Mouse (Mus musculus) intestine, embryonic 15.5 days (tissue): ENCODE measurements at regions not wholly inside any gene's neighbourhood (a gene's known extent, or its start where the extent isn't known, plus 50 kb on each side); places are given as distances from the start of the nearest gene placed in this dataset.

Source experiments
- ATAC-seq: fragments of 200-750 bp; cut with Nextera tagmentation; 2 replicates; pipeline ENCODE4 v1.8.0; 2017; ENCODE audit warnings: moderate TSS enrichment, moderate library complexity
- H3K27ac ChIP-seq: fragments of 300-500 bp; sonication (generic); 2 replicates; pipeline ENCODE4 v1.5.1; 2015; ENCODE audit warnings: mild to moderate bottlenecking, inconsistent platforms
- H3K27me3 ChIP-seq: fragments of 300-500 bp; sonication (generic); replicated peaks from 2 replicates; pipeline ENCODE4 v1.6.1; 2015; ENCODE audit warnings: inconsistent platforms
- H3K36me3 ChIP-seq: fragments of 300-500 bp; sonication (generic); 2 replicates; pipeline ENCODE4 v1.6.1; 2015; ENCODE audit warnings: inconsistent platforms
- H3K4me1 ChIP-seq: fragments of 300-500 bp; sonication (generic); replicated peaks from 2 replicates; pipeline ENCODE4 v1.6.1; 2015; ENCODE audit warnings: inconsistent platforms
- H3K4me2 ChIP-seq: fragments of 300-500 bp; sonication (generic); replicated peaks from 2 replicates; pipeline ENCODE4 v1.6.1; 2015; ENCODE audit warnings: mild to moderate bottlenecking, inconsistent platforms
- H3K4me3 ChIP-seq: fragments of 300-500 bp; sonication (generic); replicated peaks from 2 replicates; pipeline ENCODE4 v1.5.1; 2015; ENCODE audit warnings: inconsistent platforms
- H3K9ac ChIP-seq: fragments of 300-500 bp; sonication (generic); 2 replicates; pipeline ENCODE4 v1.6.1; 2015; ENCODE audit warnings: inconsistent platforms
- H3K9me3 ChIP-seq: fragments of 300-500 bp; sonication (generic); 2 replicates; pipeline ENCODE4 v1.6.1; 2016; ENCODE audit warnings: inconsistent platforms
- WGBS: fragments of 180-500 bp; shearing (Covaris S2); methylation state at CpG from one replicate; pipeline ENCODE4 v1.1.7; 2015; 5-methylcytosine and 5-hydroxymethylcytosine counted together

DNA sequence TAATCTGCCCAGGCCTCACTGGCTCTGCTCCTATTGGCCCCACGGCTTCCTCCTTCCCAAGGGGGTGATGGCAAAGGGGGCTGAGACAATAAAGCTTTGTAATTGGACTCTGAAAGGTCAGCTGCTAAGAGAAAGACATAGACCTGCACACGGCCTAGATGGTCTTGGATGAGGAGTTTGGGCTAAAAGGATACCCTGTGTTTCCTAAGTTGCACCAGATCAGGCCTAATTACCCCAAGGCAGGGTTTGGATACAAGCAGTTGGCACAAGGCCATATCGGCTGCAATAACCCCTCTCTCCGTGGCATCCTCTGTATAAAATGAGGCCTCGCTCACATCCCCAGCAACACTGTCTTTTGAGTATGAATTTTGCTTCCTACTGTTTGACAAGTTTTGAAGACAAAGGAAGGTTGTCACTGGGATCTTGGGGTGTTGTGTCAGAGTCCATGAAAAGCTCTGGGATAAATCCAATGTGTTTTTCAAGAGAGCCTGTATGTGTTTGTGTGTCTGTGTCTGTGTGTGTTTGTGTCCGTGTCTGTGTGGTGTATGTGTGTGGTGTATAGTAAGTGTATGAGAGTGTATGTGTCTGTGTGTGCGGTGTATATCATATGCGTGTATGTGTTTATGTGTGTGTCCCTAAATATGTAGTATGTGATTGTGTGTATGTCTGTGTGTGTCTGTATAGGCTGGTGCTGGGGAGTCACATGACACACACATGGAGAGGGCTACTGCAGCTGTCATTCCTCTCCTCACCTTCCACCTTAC lies 242.5 kb downstream of the Ppp4r2 start:
- no peaks in the 10 kb centered on the region for H3K36me3 ChIP-seq
- H3K9ac ChIP-seq = no peak overlapping the region
- H3K27me3 ChIP-seq = no peaks in the 10 kb centered on the region
- no peaks in the 10 kb centered on the region for H3K4me1 ChIP-seq
- 78% methylated on average over 8 of the region's 8 CpGs for WGBS
- H3K9me3 ChIP-seq = no peaks in the 10 kb centered on the region
- no peak overlapping the region for H3K27ac ChIP-seq
- no peak for ATAC-seq
- H3K4me3 ChIP-seq = no peak overlapping the region
- H3K4me2 ChIP-seq = no peak overlapping the region

DNA sequence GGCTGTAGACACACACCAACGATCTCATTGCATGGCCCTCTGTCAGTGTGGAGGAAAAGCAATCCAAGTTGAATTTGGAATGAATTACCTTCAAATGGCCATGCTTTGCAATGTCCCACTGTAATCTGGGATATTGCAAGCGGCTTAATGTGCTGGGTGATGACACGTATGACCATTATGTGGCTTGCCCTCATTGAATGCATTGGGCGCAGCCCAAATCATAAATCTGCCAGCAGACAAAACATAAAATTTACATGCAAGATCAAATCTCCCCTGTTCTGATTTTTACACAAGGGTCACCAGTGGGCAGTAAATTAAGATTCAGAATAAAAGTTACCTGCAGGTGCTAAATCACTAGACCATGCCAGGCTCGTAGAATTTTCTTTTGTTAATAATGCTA lies 244.9 kb downstream of the Ppp4r2 start:
- no peaks in the 10 kb centered on the region for H3K27me3 ChIP-seq
- no peak overlapping the region for H3K4me2 ChIP-seq
- no peak overlapping the region for H3K27ac ChIP-seq
- no peak for ATAC-seq
- no peak overlapping the region for H3K9ac ChIP-seq
- no peaks in the 10 kb centered on the region for H3K36me3 ChIP-seq
- H3K4me1 ChIP-seq = no peaks in the 10 kb centered on the region
- no peaks in the 10 kb centered on the region for H3K9me3 ChIP-seq
- WGBS = 85% methylated on average over 5 of the region's 5 CpGs
- H3K4me3 ChIP-seq = no peak overlapping the region

DNA sequence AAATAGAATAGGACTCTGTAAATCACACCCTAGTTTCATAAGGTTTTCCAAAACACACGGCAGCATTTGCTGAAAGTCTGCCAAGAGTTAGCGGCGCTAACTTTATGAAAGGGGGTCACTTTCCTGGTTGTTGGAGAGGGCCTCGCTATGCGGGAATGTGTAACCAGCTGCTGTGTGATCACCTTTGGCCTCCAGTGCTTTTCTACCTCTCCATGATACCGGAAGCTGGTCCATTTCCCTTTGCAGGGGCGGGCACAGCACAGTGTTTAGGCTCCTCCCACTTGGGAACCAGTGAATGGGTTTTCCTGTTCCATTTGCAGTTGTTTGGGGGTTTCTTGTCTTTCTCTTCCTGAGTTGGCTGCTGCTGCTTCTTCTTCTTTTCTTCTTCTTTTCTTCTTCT lies 250.3 kb downstream of the Ppp4r2 start:
- ATAC-seq = no peak
- Histone ChIP-seq H3K9ac (no peak overlapping the region), H3K4me3 (no peak overlapping the region), H3K9me3 (no peaks in the 10 kb centered on the region), H3K4me2 (no peak overlapping the region; the same call in 1 of the 2 replicates), H3K36me3 (no peaks in the 10 kb centered on the region), H3K27me3 (no peaks in the 10 kb centered on the region), H3K27ac (no peak overlapping the region), H3K4me1 (no peaks in the 10 kb centered on the region)
- 48% methylated on average over 7 of the region's 7 CpGs for WGBS

- H3K27ac ChIP-seq = no peak overlapping the region
- no peak overlapping the region for H3K9ac ChIP-seq
- peak; percentile 84 for ATAC-seq
- no peak overlapping the region for H3K4me3 ChIP-seq
- 16% methylated on average over 10 of the region's 10 CpGs for WGBS
- H3K27me3 ChIP-seq = 0 out of 2 replicates have a peak, but pooled peaks cover 2% of the 10 kb centered on the region
- H3K4me1 ChIP-seq = no peaks in the 10 kb centered on the region
- no peaks in the 10 kb centered on the region for H3K9me3 ChIP-seq
- no peaks in the 10 kb centered on the region for H3K36me3 ChIP-seq
- no peak overlapping the region for H3K4me2 ChIP-seq
Measured at GRCm38 (mm10) chr6:101092179-101092578, 258.8 kb downstream of the Ppp4r2 start.
